Mouse (Mus musculus) urinary bladder, postnatal 36 days (tissue): Measurements from ENCODE around the gene Parp1.
A peak's percentile ranks its signal among the peaks of the same experiment; 100 is the strongest.

Source experiments
- DNase-seq, 2 experiments: peaks; one replicate each; pipeline ENCODE4 v3.0.0; 2022; ENCODE audit warnings: low spot score in 2 of 2, mixed read lengths in 1 of 2

Gene Parp1

GRCm38 (mm10) chr1:180568761-180569452 lies at the start of gene Parp1:
TSS of gene Parp1 (plus strand) at chr1:180568924.
- DNase-seq: peak; percentile 95 to 96

DNA sequence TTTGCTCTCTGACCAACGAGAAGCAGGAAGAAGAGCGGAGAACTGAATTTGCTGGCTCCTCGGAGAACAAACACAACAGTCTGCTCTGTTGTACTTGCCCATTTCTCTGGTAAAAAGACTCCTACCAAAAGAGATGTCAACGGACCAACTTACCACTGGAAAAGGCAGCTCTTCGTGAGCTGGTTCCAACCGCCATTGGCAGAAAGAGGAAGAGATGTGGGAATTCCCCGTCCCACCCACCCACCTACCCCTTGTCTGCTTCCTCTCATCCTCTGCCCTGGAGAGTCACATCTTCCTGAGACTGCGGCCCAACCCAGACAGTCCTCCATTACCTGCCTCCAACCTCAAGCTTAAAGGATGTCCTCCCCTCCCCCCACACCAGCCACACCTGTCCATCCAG lies 49.2 kb upstream of the Parp1 start:
- DNase-seq: no peak

GRCm38 (mm10) chr1:180520190-180520589 lies 48.5 kb upstream of the Parp1 start:
- DNase-seq: no peak

- DNase-seq: no peak
Measured at GRCm38 (mm10) chr1:180523320-180523719, 45.4 kb upstream of the Parp1 start.

- DNase-seq: no peak
Measured at GRCm38 (mm10) chr1:180525301-180525700, 43.4 kb upstream of the Parp1 start.

DNA sequence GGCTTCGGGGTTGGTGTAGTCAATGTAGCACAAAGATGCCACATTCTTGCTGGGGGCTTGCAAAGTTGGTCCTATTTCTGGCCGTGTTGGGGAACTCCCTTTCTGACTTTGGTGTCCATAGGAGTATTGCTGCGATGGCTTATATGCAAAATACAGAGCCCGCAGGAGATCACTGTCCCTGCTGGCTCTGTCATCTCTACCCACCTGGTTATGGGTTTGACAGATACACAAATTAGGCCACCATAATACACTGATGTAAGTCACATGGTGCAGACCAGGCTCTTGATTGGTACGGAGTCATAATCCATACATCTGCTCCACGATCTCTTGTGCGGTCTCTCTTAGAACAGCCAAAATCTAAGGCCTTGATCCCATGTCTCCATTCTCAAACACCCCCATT lies 38.9 kb upstream of the Parp1 start:
- no peak for DNase-seq

DNA sequence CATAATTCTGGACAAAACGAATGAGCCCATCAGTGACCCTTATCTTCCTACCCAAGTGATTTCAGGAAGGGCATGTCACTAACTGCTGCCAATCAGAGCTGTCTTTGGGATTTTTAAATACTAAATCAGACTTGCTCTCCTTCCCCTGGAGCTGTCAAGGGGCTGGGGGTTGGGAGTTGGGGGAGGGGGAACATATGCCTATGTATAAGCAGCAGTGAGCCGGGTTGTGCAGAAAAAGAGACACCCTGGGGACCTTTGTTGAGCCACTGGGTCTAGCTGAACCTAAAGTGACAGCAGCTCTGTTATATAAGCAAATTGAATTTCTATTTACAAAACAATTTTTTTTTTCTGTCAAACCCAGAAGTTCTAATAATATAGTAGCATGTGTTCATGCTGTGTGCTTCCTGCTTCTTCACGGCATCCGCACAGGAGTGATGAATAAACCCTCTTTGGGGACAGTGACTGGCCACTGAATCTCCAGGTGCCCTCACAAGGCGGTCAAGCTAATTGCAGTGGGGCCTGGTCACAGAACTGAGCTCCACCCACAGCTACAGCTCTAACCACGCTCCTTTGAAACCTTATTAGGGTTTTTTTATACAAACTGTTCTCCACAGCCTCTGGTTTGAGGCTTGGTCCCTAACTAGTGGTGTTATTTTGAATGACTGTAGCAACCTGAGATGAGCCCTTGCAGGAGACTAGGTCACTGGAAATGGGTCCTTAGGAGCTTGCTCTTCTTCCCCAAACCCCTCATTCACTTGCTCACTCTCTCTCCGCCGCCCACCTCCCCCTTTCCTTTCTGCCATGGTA lies 38.1 kb upstream of the Parp1 start:
- no peak for DNase-seq

- no peak for DNase-seq
Measured at GRCm38 (mm10) chr1:180532671-180533070, 36.1 kb upstream of the Parp1 start.

DNA sequence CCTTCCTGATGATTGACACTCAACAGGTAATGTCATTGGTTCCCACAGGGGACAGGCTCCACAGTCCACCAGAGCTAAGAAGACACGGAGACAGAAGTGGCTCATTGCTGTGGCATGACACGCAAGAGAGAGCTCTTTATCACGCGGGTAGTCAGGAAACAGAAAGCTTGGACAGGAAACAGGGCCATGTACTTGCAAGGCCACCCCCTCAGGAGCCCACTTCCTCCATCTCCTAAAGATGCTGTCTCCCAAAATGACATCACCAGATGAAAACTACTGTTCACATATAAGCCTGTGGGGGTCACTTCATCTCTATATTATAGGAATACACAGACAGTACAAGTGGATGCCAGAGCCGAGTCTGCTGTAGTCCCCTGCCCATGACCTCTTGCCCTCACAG lies 32.0 kb upstream of the Parp1 start:
- DNase-seq: no peak

GRCm38 (mm10) chr1:180541251-180541650 lies 27.5 kb upstream of the Parp1 start:
- no peak for DNase-seq

DNA sequence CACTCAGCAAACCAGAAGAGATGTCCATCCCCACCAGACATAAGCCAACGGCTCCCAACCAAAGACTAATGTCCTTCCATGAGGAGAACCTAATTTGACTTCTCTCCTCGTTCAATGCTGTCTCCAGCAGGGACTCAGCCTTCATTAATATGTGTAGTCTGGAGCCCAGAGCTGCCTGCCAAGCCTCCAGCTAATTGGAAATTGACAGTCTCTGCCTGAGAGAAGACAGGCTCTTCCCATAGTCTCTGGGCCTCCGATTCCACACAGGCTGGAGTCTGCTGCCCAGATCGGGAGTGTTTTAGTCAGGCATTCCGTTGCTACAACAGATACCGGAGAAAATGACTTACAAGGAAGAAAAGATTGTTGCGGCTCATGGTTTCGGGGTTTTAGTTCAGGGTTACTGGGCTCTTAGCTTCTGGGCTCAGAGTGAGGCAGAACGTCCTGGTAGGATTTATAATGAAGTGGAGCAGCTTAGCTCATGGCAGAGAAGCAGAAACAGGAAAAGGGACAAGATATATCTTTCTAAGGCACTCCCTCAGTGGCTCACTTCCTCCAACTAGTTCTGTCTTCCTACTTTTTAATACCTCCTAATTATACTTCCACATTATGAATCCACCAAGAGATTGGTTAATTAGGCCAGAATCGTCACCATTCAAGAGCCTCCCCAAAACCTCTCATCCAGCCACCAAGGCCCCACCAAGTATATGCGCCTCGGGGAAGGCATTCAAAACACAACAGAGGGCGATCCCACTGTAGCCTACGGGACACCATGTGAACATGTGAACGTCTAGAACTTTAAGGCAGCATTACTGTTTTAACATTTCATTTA lies 26.6 kb upstream of the Parp1 start:
- DNase-seq: no peak

- no peak for DNase-seq
Measured at GRCm38 (mm10) chr1:180542712-180543371, 25.9 kb upstream of the Parp1 start.

DNA sequence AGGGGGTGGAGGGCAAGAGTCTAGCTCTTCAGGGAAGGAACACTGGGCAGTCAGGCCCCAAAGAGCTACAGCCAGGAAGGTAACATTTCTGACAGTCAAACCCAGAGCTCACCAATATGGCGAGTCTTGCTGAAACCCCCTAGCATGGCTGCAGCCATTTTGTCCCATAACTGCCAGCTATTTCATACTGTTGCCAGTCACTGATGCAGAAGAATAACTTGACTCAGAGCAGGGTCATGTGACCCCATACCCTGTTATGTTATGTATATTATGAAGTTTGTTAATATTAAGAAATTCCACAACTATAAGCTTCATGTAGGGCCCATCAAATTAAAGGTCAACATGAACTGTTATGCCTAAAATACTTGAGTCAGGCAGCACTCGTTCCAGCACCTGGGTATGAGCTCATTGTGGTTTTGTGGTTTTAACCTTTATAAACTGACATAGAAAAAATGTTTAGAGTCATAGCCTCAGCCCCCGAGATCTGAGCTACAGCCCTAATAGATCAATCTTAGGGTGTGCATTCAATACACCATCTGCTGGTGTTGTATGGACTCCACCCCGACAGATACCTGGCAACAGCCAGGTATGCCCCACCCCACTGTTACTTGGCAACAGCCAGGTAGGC lies 22.7 kb upstream of the Parp1 start:
- DNase-seq: no peak

DNA sequence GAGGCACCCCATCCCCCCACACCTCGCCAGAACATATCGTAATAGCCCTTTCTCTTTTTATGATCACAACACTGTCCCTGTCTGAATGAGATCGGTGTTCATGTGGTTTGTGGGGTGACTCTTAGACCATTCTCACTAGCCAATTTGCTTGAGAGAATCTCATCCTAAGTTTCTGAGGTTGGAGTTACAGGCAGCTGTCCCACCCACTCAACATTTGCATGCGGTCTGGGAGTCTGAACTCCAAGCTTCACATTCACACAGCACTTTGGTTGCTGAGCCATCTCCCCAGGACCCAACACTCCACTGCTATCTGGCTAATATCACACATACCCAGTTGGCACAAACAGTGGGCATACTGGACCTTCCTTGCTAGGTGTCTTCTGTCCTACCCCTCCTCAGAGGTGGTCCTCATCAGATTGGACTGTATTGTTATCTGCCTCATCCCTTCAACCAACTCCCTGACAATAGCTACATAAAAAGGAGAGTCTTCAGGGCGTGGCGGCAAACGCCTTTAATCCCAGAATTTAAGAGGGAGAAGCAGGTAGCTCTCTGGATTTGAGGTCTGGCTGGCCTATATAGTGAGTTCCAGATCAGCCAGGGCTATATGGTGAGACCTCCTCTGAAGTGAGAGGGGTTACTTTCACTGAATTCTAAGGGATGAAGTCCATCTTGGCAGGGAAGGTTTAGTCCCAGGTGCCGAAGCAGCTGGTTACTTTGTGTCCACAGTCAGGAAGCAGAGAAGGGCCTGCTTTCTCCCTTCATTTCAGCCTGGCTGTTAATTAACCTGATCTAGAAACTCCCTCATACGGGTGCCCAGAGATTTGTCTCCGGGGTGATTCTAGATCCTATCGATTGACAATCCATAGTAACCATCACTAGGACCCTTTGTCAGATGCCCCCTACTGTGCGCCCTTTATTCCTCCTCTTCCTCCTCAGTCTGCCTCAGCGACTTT lies 21.6 kb upstream of the Parp1 start:
- no peak for DNase-seq

DNA sequence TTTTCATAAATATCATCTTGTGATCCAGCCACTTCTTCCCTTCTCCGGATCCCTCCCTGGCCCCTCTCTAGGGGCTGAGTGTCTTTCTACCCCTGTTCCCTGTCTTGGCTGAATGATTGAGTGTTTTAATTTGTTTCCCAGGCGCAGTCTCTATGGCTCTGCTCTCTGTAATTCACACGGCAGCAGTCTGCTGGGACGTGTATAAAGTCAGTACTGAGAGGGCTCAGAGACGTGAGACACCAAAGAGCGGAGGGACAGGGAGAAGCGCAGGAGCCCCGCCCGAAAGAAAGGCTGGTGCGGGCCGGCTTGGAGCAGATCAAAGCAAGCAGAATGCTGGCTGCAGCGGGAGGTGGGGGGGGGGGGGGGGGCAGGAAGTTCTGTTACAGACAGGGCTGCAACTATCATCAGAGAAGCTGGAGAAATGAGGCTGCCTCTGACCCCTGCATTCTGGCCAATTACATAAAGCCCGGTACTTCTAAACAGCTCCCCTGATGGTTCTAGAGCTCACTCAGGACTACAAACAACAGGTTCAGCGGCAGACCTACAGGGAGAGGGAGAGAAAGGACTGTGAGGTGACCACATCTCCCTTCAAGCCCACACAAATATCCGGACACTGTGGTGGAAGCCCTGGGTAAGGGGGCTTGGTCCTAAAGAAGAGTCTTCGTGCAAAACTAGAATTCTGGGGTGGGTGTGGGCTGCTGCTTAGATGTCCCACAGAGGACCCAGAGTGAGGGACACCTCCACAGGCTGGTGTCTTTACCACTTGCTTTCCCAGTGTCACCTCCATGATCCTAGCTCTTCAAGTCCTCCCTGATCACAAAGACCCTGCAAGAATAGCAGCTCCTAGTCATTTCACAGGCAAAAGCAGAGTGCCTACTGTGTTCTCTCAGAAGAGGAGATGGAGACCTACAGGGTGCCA lies 20.7 kb upstream of the Parp1 start:
- DNase-seq: no peak

DNA sequence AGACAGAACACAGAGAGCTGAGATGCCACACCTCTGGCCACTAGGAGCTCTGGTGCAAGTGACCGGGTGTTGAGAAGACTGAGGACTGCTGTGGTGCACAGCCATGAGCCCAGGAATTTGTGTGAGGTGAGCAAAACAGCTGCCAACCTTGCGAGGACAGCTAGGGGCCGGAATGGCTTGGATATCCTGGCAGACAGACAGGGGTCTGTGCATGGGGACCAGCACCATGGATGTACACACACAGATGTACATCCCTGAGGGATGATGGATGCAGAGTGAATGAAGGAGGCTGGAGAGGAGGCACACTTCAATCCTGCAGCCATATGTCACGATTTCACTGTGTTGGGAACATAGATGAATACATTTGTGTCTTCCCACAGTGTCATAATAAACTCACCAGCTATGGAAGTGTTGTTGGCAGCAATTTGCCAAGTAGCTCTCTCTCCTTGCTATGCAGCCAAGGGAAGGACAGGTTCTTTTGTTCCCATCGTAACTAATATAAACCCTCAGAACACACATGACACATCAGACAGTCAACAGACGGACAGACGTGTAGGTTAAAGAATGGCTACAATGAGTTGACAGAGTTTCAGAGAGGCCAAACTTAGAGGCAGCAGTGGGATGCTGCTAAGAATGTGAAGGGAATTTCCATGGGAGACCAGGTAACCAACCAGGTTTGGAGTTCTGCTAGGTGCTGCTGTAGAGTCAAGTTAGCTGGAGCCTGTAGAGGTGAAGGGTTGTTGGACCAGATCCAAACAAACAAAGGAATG lies 19.0 kb upstream of the Parp1 start:
- no peak for DNase-seq

DNA sequence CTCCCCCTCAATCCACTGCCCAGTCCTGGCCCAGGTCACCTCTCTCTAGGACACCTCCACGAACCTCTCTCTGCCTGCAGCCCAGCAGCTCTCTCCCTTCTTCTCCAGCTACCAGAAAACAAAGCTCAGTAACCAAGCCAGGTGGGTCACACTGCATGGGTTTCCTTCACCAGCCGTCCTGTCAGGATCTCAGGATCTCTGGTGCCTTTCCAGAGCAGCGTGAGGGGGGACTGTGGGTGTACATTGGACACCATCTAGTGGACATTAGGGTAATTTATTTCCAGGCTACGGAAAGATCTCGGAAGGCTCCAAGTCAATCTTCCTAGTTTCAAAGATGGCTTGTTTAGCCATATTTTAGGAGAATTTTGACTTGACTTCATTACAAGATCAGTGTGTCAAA lies 18.0 kb upstream of the Parp1 start:
- no peak for DNase-seq

GRCm38 (mm10) chr1:180556899-180557298 lies 11.8 kb upstream of the Parp1 start:
- no peak for DNase-seq
